Mouse (Mus musculus) ovary, postnatal 10 days (tissue): Measurements from ENCODE around the gene Fam110c.

Experiments
- DNase-seq: peaks from one replicate; pipeline ENCODE4 v3.0.0; 2022; ENCODE audit warnings: low spot score

The Fam110c gene

DNA sequence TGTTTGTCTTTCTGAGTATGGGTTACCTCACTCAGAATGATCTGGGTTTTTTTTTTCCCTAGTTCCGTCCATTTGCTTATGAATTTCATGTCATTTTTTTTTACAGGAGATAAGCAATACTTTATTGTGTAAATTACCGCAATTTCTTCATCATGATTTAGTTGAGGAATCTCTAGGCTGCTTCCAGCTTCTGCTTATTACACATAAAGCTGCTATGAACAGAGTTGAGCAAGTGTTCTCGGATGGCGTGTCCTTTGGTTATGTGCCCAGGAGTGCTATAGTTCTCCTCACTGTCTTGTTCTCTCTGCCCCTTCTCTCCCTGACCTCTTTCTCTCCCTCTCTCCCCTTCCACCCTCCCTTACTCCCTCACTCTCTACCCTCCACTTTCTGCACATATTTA, 28.2 kb downstream of the Fam110c start:
- DNase-seq, result no peak

DNA sequence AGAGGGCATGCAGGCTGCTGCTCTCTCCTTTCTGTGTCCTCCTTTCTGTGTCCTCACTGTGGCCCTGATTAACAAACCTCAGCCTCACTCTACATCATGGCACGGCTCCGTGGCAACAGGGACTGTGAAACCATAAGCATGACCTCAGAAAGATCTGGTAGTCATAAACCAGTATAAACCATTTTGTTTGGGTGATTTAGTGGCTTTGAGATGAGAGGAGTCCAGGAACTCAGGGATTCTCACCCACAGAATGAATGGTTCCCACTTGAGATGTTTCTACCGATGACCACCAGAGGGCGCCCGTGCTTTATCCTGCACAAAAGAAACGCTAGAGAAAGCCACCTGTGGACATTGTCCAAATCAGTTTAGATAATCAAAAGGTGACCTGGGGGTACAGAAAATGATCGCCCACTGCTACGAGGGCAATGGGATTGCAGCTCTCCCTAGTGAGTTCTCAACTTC, 42.4 kb downstream of the Fam110c start:
- DNase-seq, result no peak

DNA sequence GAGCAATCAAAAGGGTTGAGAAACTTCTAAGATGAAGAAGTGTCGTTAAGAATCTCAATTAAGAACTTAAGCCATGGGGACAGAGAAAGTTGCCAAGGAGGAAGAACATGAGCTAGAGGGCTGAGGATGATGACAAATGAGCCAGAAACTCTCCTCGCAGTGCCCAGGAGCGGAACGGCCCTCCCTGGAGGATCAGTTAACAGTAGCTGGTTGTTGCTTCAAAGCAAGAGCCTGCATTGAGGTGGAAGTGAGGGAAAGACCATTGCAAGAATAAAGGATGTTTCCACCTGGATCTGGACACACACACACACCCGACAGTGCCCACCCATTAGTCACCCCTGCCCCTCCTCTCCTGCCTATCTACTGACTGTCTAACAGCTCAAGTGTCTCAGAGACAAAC, 46.9 kb downstream of the Fam110c start:
- DNase-seq, result no peak

DNA sequence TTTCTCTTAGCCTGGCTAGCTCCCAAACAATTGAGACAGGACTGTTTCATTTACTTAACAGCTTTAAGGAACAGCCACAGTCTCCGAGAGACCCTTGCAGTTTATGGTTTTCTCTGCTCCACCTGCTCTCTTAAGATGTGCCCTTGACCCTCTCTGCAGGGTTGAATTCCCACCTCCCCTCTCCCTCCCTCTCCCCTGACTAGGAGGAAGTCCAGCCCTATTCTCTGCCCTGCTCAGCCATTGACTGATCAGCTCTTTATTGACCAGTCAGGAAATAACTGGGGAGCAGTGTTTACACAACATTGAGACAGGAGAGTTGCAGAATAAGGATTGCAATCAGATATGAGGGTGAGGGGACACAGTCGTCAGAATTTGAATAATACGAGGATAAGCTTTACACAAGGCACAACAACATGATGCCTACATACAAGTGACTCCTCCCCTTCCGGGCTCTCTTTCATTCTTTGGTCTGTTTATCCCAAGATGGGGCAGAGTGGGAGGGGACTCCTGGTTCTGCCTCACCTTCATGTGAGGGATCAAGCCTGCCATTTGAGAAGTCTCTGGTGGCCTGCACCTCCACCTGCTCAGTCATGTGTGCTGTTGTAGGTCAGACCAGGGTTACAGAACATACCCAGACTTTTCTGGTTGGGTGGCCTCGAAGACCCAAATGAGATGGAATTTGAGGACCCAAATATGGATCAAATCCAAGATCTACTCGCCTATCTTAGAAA, 49.4 kb downstream of the Fam110c start:
- DNase-seq, result no peak

DNA sequence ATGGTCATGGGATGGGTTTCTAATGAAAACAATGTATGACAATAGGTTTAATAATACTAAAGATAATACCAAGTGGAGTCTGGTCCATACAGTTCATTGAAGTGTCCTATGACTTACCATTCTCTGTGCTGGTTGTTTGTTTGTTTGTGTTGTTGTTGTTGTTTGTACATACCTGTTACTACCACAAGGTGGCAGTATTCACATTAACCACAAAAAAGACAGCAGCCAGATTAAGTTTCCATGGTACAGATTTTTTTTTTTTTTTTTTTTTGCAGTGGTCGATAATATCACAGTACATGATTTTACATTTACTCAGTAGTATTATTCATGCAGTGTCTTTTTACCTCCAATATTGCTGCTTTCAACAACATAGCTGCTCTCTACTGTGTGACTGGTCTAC, 52.4 kb downstream of the Fam110c start:
- DNase-seq, result no peak

DNA sequence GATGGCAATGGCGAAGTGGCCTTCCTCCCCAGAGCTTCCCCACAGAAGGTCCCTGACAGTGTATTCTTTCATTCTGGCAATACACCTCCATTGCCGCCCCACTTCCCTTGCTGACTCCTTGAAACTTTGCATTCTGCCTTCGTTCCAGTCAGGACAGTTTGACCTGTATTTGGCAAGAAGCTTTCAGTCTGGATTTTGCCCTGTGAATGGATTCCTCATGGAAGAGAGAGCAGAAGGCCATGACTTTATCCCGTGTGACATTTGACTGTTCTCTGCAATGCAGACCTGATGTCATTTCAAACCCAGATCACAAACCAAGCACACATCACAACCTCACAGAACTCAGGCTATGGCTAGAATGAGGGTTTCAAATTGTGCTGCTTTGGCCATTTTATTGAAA, 55.9 kb downstream of the Fam110c start:
- DNase-seq, result no peak
